30 mouse cellular contexts compared by ENCODE assay signal in genomic region chr8:13063112-13063511, GRCm38 (mm10). TPM values are rescaled to one million over a fixed set of nuclear protein-coding genes. Genes with fewer than 3 reads are reported as not detected.
A peak's percentile ranks its signal among the peaks of the same experiment; 100 is the strongest.
DNase-seq lines count a peak whose midpoint lies in the region; ATAC-seq and TF ChIP-seq lines count a peak whose summit lies in the region.
"Had no signal": no experiment of that assay in that cellular context is flagged by ENCODE, and none has a peak within 500 bp of the region (broad histone marks: within the 10 kb centered on the region; RNA-seq: fewer than 3 reads in every experiment).

No protein-coding gene starts in this region.

- H3K4me3 ChIP-seq in intestine, embryonic 15.5 days (replicated peaks) = no peak overlapping the region
- no peak overlapping the region for H3K4me3 ChIP-seq in lung, postnatal 0 days (ENCODE audit: low read depth, low read length)
- H3K4me3 ChIP-seq in embryonic facial prominence, embryonic 10.5 days = no peak overlapping the region
- no peak overlapping the region for H3K4me3 ChIP-seq in forebrain, embryonic 10.5 days
- H3K4me3 ChIP-seq: erythroblast, embryonic 14.5 days; forebrain, embryonic 12.5 days; limb, embryonic 10.5 days; limb, embryonic 15.5 days had no signal

- DNase-seq in large intestine, adult 2 months (ENCODE audit: low read depth, low spot score) = peak; percentile 25
- DNase-seq in lung, postnatal 0 days (ENCODE audit: low spot score) = peak; percentile 91
- peak; percentile 32 to 38 for DNase-seq in lung, postnatal 4 days
- no peak for DNase-seq in cerebellum, adult 18-20 months
- no peak for DNase-seq in embryonic facial prominence, embryonic 10.5 days (ENCODE audit: low spot score)
- no peak for DNase-seq in forebrain, embryonic 10.5 days (ENCODE audit: extremely low spot score, low spot score)
- no peak for DNase-seq in cerebellum, adult 9-11 months
- DNase-seq: adrenal gland, adult 8-10 months; B cell, adult 2 months; cerebellum, adult 9-10 months; forebrain, postnatal 0 days; heart, postnatal 14 days; kidney, adult 18-20 months; kidney, postnatal 4 days; layer of hippocampus, postnatal 36 days; right cerebral cortex, adult 18-20 months; spleen, adult 18-20 months had no signal

- 0 out of 2 replicates have a peak, but pooled peaks have one; percentile 30 for ATAC-seq in intestine, embryonic 15.5 days
- ATAC-seq in lung, postnatal 0 days = peak; percentile 83
- ATAC-seq: activated CD4-positive, CD25-positive, alpha-beta regulatory T cell, adult 4 months; forebrain, postnatal 0 days; hindbrain, embryonic 16.5 days; midbrain, embryonic 16.5 days had no signal

- H3K9me3 ChIP-seq in intestine, embryonic 15.5 days = no peaks in the 10 kb centered on the region
- H3K9me3 ChIP-seq in lung, postnatal 0 days (ENCODE audit: low read length) = no peaks in the 10 kb centered on the region
- no peaks in the 10 kb centered on the region for H3K9me3 ChIP-seq in embryonic facial prominence, embryonic 10.5 days
- no peaks in the 10 kb centered on the region for H3K9me3 ChIP-seq in forebrain, embryonic 10.5 days
- H3K9me3 ChIP-seq: forebrain, embryonic 12.5 days; limb, embryonic 10.5 days; limb, embryonic 15.5 days had no signal

- no peaks in the 10 kb centered on the region for H3K36me3 ChIP-seq in intestine, embryonic 15.5 days
- no peaks in the 10 kb centered on the region for H3K36me3 ChIP-seq in lung, postnatal 0 days (ENCODE audit: insufficient read depth, low read length)
- H3K36me3 ChIP-seq in embryonic facial prominence, embryonic 10.5 days (replicated peaks) = no peaks in the 10 kb centered on the region
- no peaks in the 10 kb centered on the region for H3K36me3 ChIP-seq in forebrain, embryonic 10.5 days (replicated peaks)
- H3K36me3 ChIP-seq: forebrain, embryonic 12.5 days; limb, embryonic 10.5 days; limb, embryonic 15.5 days had no signal

- WGBS in intestine, embryonic 15.5 days = 55% methylated on average over 16 of the region's 16 CpGs
- WGBS in large intestine, adult 2 months = 31% methylated on average over 16 of the region's 16 CpGs
- WGBS in lung, postnatal 0 days = 41% methylated on average over 16 of the region's 16 CpGs
- WGBS in embryonic facial prominence, embryonic 10.5 days = 73% methylated on average over 16 of the region's 16 CpGs
- 85% methylated on average over 16 of the region's 16 CpGs for WGBS in forebrain, embryonic 10.5 days

- 0 out of 2 replicates have a peak, but pooled peaks have one; percentile 28 for TF ChIP-seq EP300 in lung, postnatal 0 days (IDR thresholded peaks at IDR 0.05)

- no peak overlapping the region for H3K27ac ChIP-seq in intestine, embryonic 15.5 days
- H3K27ac ChIP-seq in lung, postnatal 0 days (ENCODE audit: low read length) = peak overlapping the region; percentile 43; the same call in 1 of the 2 replicates
- H3K27ac ChIP-seq in embryonic facial prominence, embryonic 10.5 days (replicated peaks) = no peak overlapping the region
- no peak overlapping the region for H3K27ac ChIP-seq in forebrain, embryonic 10.5 days
- H3K27ac ChIP-seq: forebrain, embryonic 12.5 days; kidney, postnatal 0 days; limb, embryonic 10.5 days; limb, embryonic 15.5 days had no signal

- TF ChIP-seq CTCF in lung, postnatal 0 days (IDR thresholded peaks at IDR 0.05) = no peak

- no peak overlapping the region for H3K9ac ChIP-seq in intestine, embryonic 15.5 days
- H3K9ac ChIP-seq in lung, postnatal 0 days (replicated peaks; ENCODE audit: low read depth) = no peak overlapping the region
- H3K9ac ChIP-seq: forebrain, embryonic 12.5 days; forebrain, postnatal 0 days; limb, embryonic 15.5 days had no signal

- no peaks in the 10 kb centered on the region for H3K4me1 ChIP-seq in intestine, embryonic 15.5 days (replicated peaks)
- no peaks in the 10 kb centered on the region for H3K4me1 ChIP-seq in lung, postnatal 0 days (ENCODE audit: insufficient read depth, low read depth, low read length)
- no peaks in the 10 kb centered on the region for H3K4me1 ChIP-seq in embryonic facial prominence, embryonic 10.5 days
- H3K4me1 ChIP-seq in forebrain, embryonic 10.5 days = no peaks in the 10 kb centered on the region
- H3K4me1 ChIP-seq: forebrain, embryonic 12.5 days; limb, embryonic 10.5 days had no signal

- no peak overlapping the region for H3K4me2 ChIP-seq in intestine, embryonic 15.5 days (replicated peaks)
- H3K4me2 ChIP-seq in lung, postnatal 0 days (replicated peaks; ENCODE audit: low read depth, low read length) = no peak overlapping the region
- H3K4me2 ChIP-seq: forebrain, embryonic 12.5 days; limb, embryonic 15.5 days; midbrain, embryonic 11.5 days had no signal

- no peaks in the 10 kb centered on the region for H3K27me3 ChIP-seq in intestine, embryonic 15.5 days (replicated peaks)
- no peaks in the 10 kb centered on the region for H3K27me3 ChIP-seq in lung, postnatal 0 days (replicated peaks; ENCODE audit: insufficient read depth, low read length)
- H3K27me3 ChIP-seq in embryonic facial prominence, embryonic 10.5 days (replicated peaks; ENCODE audit: low read depth, poor library complexity, severe bottlenecking) = no peaks in the 10 kb centered on the region
- no peaks in the 10 kb centered on the region for H3K27me3 ChIP-seq in forebrain, embryonic 10.5 days (ENCODE audit: poor library complexity, severe bottlenecking)
- H3K27me3 ChIP-seq: forebrain, embryonic 12.5 days; limb, embryonic 15.5 days had no signal

RNA-seq across cellular contexts. Expression of gene Proz, which starts 2.4 kb away (rescaled TPM):
- polyA plus RNA-seq in intestine, embryonic 15.5 days (2015; fragmentation: Nextera tagmentation; extraction: Ambion mirVana) = 5.6 and 6.8 TPM in 2 replicates
- 4.2 and 8.8 TPM in 2 replicates for polyA plus RNA-seq in large intestine, adult 2 months (2012; rRNA removed)
- polyA plus RNA-seq in lung, postnatal 0 days (2015; fragmentation: Nextera tagmentation; extraction: Ambion mirVana) = 0.87 and 1.2 TPM in 2 replicates
- polyA plus RNA-seq in embryonic facial prominence, embryonic 10.5 days (2016; fragmentation: Nextera tagmentation; extraction: Ambion mirVana) = 0.20 and 0.24 TPM in 2 replicates
- polyA plus RNA-seq in forebrain, embryonic 10.5 days (2016; fragmentation: Nextera tagmentation; extraction: Ambion mirVana) = 0.31 and 0.33 TPM in 2 replicates

RNA-seq across cellular contexts. Expression of gene F10, which starts 26.0 kb away (rescaled TPM):
- polyA plus RNA-seq in intestine, embryonic 15.5 days (2015; fragmentation: Nextera tagmentation; extraction: Ambion mirVana) = 11.4 and 15.9 TPM in 2 replicates
- 0.05 and 0.29 TPM in 2 replicates for polyA plus RNA-seq in large intestine, adult 2 months (2012; rRNA removed)
- 5.9 and 7.4 TPM in 2 replicates for polyA plus RNA-seq in lung, postnatal 0 days (2015; fragmentation: Nextera tagmentation; extraction: Ambion mirVana)
- 0.91 and 0.97 TPM in 2 replicates for polyA plus RNA-seq in embryonic facial prominence, embryonic 10.5 days (2016; fragmentation: Nextera tagmentation; extraction: Ambion mirVana)
- polyA plus RNA-seq in forebrain, embryonic 10.5 days (2016; fragmentation: Nextera tagmentation; extraction: Ambion mirVana) = 0.47 and 0.76 TPM in 2 replicates
- polyA plus RNA-seq: activated CD4-positive, CD25-positive, alpha-beta regulatory T cell, adult 4 months had no signal

RNA-seq across cellular contexts. Expression of gene F7, which starts 37.3 kb away (rescaled TPM):
- polyA plus RNA-seq in intestine, embryonic 15.5 days (2015; fragmentation: Nextera tagmentation; extraction: Ambion mirVana) = 0.15 and 0.23 TPM in 2 replicates
- polyA plus RNA-seq in large intestine, adult 2 months (2012; rRNA removed) = 0.12 and 0.23 TPM in 2 replicates
- polyA plus RNA-seq in lung, postnatal 0 days (2015; fragmentation: Nextera tagmentation; extraction: Ambion mirVana) = 5.0 and 5.2 TPM in 2 replicates
- polyA plus RNA-seq in embryonic facial prominence, embryonic 10.5 days (2016; fragmentation: Nextera tagmentation; extraction: Ambion mirVana) = 0.13 and 0.15 TPM in 2 replicates
- polyA plus RNA-seq in forebrain, embryonic 10.5 days (2016; fragmentation: Nextera tagmentation; extraction: Ambion mirVana) = 0.07 TPM in 1 of 2 replicates, not detected in the other
- polyA plus RNA-seq: activated CD4-positive, CD25-positive, alpha-beta regulatory T cell, adult 4 months; embryonic facial prominence, embryonic 14.5 days; heart, embryonic 14.5 days; hindbrain, embryonic 16.5 days; limb, embryonic 10.5 days; limb, embryonic 15.5 days; midbrain, embryonic 16.5 days; neural tube, embryonic 11.5 days had no signal

RNA-seq across cellular contexts. Expression of gene Pcid2, which starts 42.1 kb away (rescaled TPM):
- 32.0 and 36.7 TPM in 2 replicates for polyA plus RNA-seq in intestine, embryonic 15.5 days (2015; fragmentation: Nextera tagmentation; extraction: Ambion mirVana)
- 18.2 and 18.7 TPM in 2 replicates for polyA plus RNA-seq in large intestine, adult 2 months (2012; rRNA removed)
- 17.5 and 18.0 TPM in 2 replicates for polyA plus RNA-seq in lung, postnatal 0 days (2015; fragmentation: Nextera tagmentation; extraction: Ambion mirVana)
- polyA plus RNA-seq in embryonic facial prominence, embryonic 10.5 days (2016; fragmentation: Nextera tagmentation; extraction: Ambion mirVana) = 57.8 and 59.2 TPM in 2 replicates
- polyA plus RNA-seq in forebrain, embryonic 10.5 days (2016; fragmentation: Nextera tagmentation; extraction: Ambion mirVana) = 58.5 and 62.0 TPM in 2 replicates

RNA-seq across cellular contexts. Expression of gene Cul4a, which starts 42.3 kb away (rescaled TPM):
- polyA plus RNA-seq in intestine, embryonic 15.5 days (2015; fragmentation: Nextera tagmentation; extraction: Ambion mirVana) = 84.4 and 91.5 TPM in 2 replicates
- polyA plus RNA-seq in large intestine, adult 2 months (2012; rRNA removed) = 24.2 and 30.9 TPM in 2 replicates
- 59.5 and 61.2 TPM in 2 replicates for polyA plus RNA-seq in lung, postnatal 0 days (2015; fragmentation: Nextera tagmentation; extraction: Ambion mirVana)
- 90.3 and 96.0 TPM in 2 replicates for polyA plus RNA-seq in embryonic facial prominence, embryonic 10.5 days (2016; fragmentation: Nextera tagmentation; extraction: Ambion mirVana)
- 84.9 and 87.8 TPM in 2 replicates for polyA plus RNA-seq in forebrain, embryonic 10.5 days (2016; fragmentation: Nextera tagmentation; extraction: Ambion mirVana)

Comparison
In these comparisons a context has a peak if more than half of its experiments do, and no peak if none do; other contexts are left out.
1. DNase-seq: peak in large intestine, adult 2 months (single experiment), lung, postnatal 0 days (single experiment) and lung, postnatal 4 days (2 of 2); none in cerebellum, adult 18-20 months (0 of 2), embryonic facial prominence, embryonic 10.5 days (single experiment), forebrain, embryonic 10.5 days (single experiment) and cerebellum, adult 9-11 months (single experiment).